Mouse (Mus musculus) liver, adult 2 months (tissue): ENCODE data around the gene Tcte2. TPM values are rescaled to one million over a fixed set of nuclear protein-coding genes. Genes with fewer than 3 reads are reported as not detected.

Experiments
- DNase-seq: peaks from one replicate; pipeline ENCODE4 v3.0.0-alpha.2; 2011; ENCODE audit warnings: low read depth, low spot score; ENCODE audit errors: extremely low read depth
- H3K27ac ChIP-seq: fragments of 200-500 bp; replicated peaks from 2 replicates; pipeline ENCODE4 v1.5.1; 2012; ENCODE audit warnings: low read depth, mild to moderate bottlenecking, control low read depth, inconsistent platforms, low read length; ENCODE audit not compliant: insufficient read depth
- H3K27me3 ChIP-seq: fragments of 200-500 bp; 2 replicates; pipeline ENCODE4 v1.6.1; 2012; ENCODE audit warnings: mild to moderate bottlenecking, moderate library complexity, low read length, inconsistent platforms; ENCODE audit not compliant: control insufficient read depth, insufficient read depth
- H3K36me3 ChIP-seq: fragments of 200-500 bp; 2 replicates; pipeline ENCODE4 v1.6.1; 2012; ENCODE audit warnings: low read length, inconsistent platforms; ENCODE audit not compliant: control insufficient read depth, insufficient read depth
- H3K4me1 ChIP-seq: fragments of 200-500 bp; 2 replicates; pipeline ENCODE4 v1.6.1; 2011; ENCODE audit warnings: low read length; ENCODE audit not compliant: control insufficient read depth, insufficient read depth
- H3K4me3 ChIP-seq: fragments of 200-500 bp; 2 replicates; pipeline ENCODE4 v1.5.1; 2011; ENCODE audit warnings: low read depth, mild to moderate bottlenecking, control low read depth, low read length, moderate library complexity; ENCODE audit not compliant: insufficient read depth
- H3K79me2 ChIP-seq: fragments of 200-500 bp; 2 replicates; pipeline ENCODE4 v1.6.1; 2012; ENCODE audit warnings: inconsistent platforms, mild to moderate bottlenecking, low read length, moderate library complexity; ENCODE audit not compliant: control insufficient read depth, insufficient read depth
- H3K9ac ChIP-seq: fragments of 200-500 bp; 2 replicates; pipeline ENCODE4 v1.6.1; 2012; ENCODE audit warnings: low read depth, mild to moderate bottlenecking, control low read depth, inconsistent platforms, low read length
- CTCF ChIP-seq: fragments of 200-500 bp; IDR thresholded peaks from 2 replicates; pipeline ENCODE4 v1.5.1; 2011; ENCODE audit warnings: low read depth, low read length, control low read depth
- POLR2A ChIP-seq: fragments of 200-500 bp; IDR thresholded peaks from 2 replicates; pipeline ENCODE4 v1.6.1; 2011; ENCODE audit warnings: low read length, control low read depth; ENCODE audit not compliant: insufficient read depth; ENCODE audit errors: extremely low read depth
- WGBS: fragments of 180-500 bp; shearing (Covaris S2); methylation state at CpG from one replicate; pipeline ENCODE4 v1.1.7; 2018; 5-methylcytosine and 5-hydroxymethylcytosine counted together
- polyA plus RNA-seq: library from polyadenylated mRNA; depleted of rRNA; stranded (reverse); fragments of >200 nt; gene quantifications from 2 replicates; pipeline ENCODE4 v1.2.3, GENCODE M21; 2012
- total RNA-seq: library from RNA; depleted of rRNA; stranded (reverse); fragments of >200 nt; gene quantifications from 2 replicates; pipeline ENCODE4 v1.2.3, GENCODE M21; 2014

Gene Tcte2
- total and polyA plus RNA-seq, 2 experiments, result 0.94 to 1.5 TPM

- no peak for TF ChIP-seq CTCF
- no peak for TF ChIP-seq POLR2A
- H3K27me3 ChIP-seq, result no peaks in the 10 kb centered on the region
- H3K27ac ChIP-seq, result no peak overlapping the region
- no peaks in the 10 kb centered on the region for H3K36me3 ChIP-seq
- no peak overlapping the region for H3K4me3 ChIP-seq
- H3K79me2 ChIP-seq, result no peaks in the 10 kb centered on the region
- no peak for DNase-seq
- 73% methylated on average over 9 of the region's 9 CpGs for WGBS
- no peak overlapping the region for H3K9ac ChIP-seq
- peaks cover 16% of the 10 kb centered on the region for H3K4me1 ChIP-seq
Observed at GRCm38 (mm10) chr17:13703611-13704320, 57.9 kb downstream of the Tcte2 start.

DNA sequence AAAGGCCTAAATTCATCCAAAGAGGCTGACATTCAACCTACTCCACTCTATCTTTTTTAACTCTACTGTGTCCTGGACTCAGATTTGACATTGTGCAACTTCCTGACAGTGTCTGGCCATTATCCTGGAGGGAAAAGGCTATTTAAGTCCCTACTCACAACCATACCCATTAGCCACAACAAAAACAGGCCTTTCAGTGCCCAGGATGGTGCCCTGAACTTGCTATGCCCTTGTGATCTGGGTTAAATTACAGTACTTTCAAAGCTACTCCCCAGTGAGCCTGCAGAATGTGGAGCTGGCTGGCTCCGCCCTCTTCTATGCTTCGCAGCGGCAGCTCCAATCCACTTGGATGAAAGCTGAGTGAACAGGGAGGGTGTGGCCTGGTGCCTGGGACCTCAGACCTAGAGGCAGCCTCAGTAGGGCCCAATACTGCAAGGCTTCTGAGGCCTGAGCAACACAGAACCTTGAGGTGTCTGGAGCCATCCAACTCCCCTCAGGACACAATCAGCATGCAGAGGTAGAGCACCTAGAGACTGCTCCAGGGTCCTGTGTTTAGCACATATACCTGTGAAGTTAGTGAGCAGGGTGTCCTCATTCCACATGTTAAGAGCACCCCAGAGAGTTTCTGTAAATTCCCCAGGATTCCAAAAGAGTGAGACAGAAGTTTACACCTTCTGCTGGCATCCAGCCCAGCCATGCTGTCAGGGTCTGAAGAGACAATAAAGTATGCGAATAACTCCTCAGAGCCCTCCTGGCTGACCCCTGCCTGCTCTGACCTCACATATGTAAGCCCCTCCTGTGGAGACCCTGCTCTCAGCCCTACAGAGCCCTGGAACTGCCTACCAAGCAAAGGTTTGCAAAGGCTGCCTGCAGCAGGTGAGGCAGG is 61.3 kb downstream of the Tcte2 start:
- no peak for TF ChIP-seq POLR2A
- TF ChIP-seq CTCF, result no peak
- H3K4me1 ChIP-seq, result peaks cover 16% of the 10 kb centered on the region
- H3K27ac ChIP-seq, result peak overlapping the region; percentile 76
- DNase-seq, result peak; percentile 76
- no peak overlapping the region for H3K4me3 ChIP-seq
- no peaks in the 10 kb centered on the region for H3K36me3 ChIP-seq
- H3K27me3 ChIP-seq, result no peaks in the 10 kb centered on the region
- no peaks in the 10 kb centered on the region for H3K79me2 ChIP-seq
- 39% methylated on average over 4 of the region's 4 CpGs for WGBS
- H3K9ac ChIP-seq, result no peak overlapping the region

- H3K4me1 ChIP-seq, result peaks cover 14% of the 10 kb centered on the region
- no peak for TF ChIP-seq POLR2A
- no peak for TF ChIP-seq CTCF
- WGBS, result 14% methylated on average over 7 of the region's 7 CpGs
- DNase-seq, result peak; percentile 85
- no peaks in the 10 kb centered on the region for H3K79me2 ChIP-seq
- peak overlapping the region; percentile 76 for H3K27ac ChIP-seq
- H3K9ac ChIP-seq, result peak overlapping the region; percentile 13; the same call in 1 of the 2 replicates
- no peaks in the 10 kb centered on the region for H3K27me3 ChIP-seq
- 0 out of 2 replicates have a peak overlapping the region, but pooled peaks have one; percentile 11 for H3K4me3 ChIP-seq
- H3K36me3 ChIP-seq, result no peaks in the 10 kb centered on the region
Observed at GRCm38 (mm10) chr17:13699716-13700115, 61.9 kb downstream of the Tcte2 start.

DNA sequence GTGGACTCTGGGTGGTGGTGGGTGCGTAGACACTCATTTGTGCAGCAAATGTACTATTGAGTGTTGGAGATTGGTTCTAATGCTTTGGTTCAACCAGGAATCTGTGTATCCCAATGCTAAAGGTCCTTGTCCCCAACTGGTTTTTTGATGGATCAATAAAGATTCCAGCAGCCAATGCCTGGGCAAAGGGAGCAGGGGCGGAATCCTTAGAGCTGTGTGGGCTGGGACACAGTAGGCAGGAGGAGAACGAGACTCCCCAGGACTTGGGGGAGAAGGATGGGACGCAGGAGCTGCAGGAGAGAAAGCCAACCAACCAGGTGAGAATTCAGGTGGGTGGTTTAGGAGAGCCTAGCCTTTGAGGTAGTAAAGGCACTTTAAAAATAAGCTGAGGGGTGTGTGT is 63.4 kb downstream of the Tcte2 start:
- H3K9ac ChIP-seq, result peak overlapping the region; percentile 56
- DNase-seq, result peak; percentile 90
- H3K4me1 ChIP-seq, result peaks cover 14% of the 10 kb centered on the region
- H3K79me2 ChIP-seq, result no peaks in the 10 kb centered on the region
- H3K4me3 ChIP-seq, result peak overlapping the region; percentile 53
- TF ChIP-seq CTCF (no peak), POLR2A (peak; percentile 72; the same call in 1 of the 2 replicates)
- H3K36me3 ChIP-seq, result no peaks in the 10 kb centered on the region
- peak overlapping the region; percentile 76 for H3K27ac ChIP-seq
- WGBS, result 19% methylated on average over 4 of the region's 4 CpGs
- H3K27me3 ChIP-seq, result no peaks in the 10 kb centered on the region

- H3K36me3 ChIP-seq, result no peaks in the 10 kb centered on the region
- H3K27me3 ChIP-seq, result no peaks in the 10 kb centered on the region
- no peaks in the 10 kb centered on the region for H3K79me2 ChIP-seq
- H3K27ac ChIP-seq, result peak overlapping the region; percentile 75
- no peak for DNase-seq
- H3K9ac ChIP-seq, result no peak overlapping the region
- WGBS, result 39% methylated on average over 2 of the region's 2 CpGs
- TF ChIP-seq POLR2A (no peak), CTCF (no peak)
- H3K4me3 ChIP-seq, result no peak overlapping the region
- H3K4me1 ChIP-seq, result peaks cover 14% of the 10 kb centered on the region
Observed at GRCm38 (mm10) chr17:13697646-13698045, 64.0 kb downstream of the Tcte2 start.
